Mouse (Mus musculus): ENCODE results near the gene Gulp1. TPM values are rescaled to one million over a fixed set of nuclear protein-coding genes. Genes with fewer than 3 reads are reported as not detected.

The Gulp1 gene
- polyA plus RNA-seq (2017; shearing (Covaris generic)): not detected

GRCm38 (mm10) chr1:44551461-44552370 is at the start of gene Gulp1:
TSS of gene Gulp1 (plus strand) at chr1:44551511.

Measured in inflammation-experienced regulatory T-cells, adult 16 weeks (primary cell).